Mouse (Mus musculus): Measurements from ENCODE around the gene Arglu1.

GRCm38 (mm10) chr8:8647319-8647718, 43.0 kb downstream of the Arglu1 start:
- no peak for TF ChIP-seq POU5F1 (IDR thresholded peaks at IDR 0.05; ENCODE audit: borderline replicate concordance, low read length)
- no peak for TF ChIP-seq CTCF (conservative IDR thresholded peaks at IDR 0.05; ENCODE audit: low read length)

Data from E14TG2a.4 (cell line).